Mouse (Mus musculus) liver, postnatal 0 days (tissue): ENCODE measurements around the gene Dusp18. TPM values are rescaled to one million over a fixed set of nuclear protein-coding genes. Genes with fewer than 3 reads are reported as not detected.

Experiments
- ATAC-seq: fragments of 200-750 bp; cut with Nextera tagmentation; 2 replicates; pipeline ENCODE4 v1.8.0; 2017; ENCODE audit warnings: mild to moderate bottlenecking, moderate library complexity
- DNase-seq: peaks from one replicate; pipeline ENCODE4 v3.0.0-alpha.2; 2016
- H3K27ac ChIP-seq: fragments of 300-500 bp; sonication (generic); 2 replicates; pipeline ENCODE4 v1.5.1; 2014; ENCODE audit warnings: antibody characterized with exemption, moderate library complexity, mild to moderate bottlenecking, low read depth
- H3K27me3 ChIP-seq: fragments of 300-500 bp; sonication (generic); 2 replicates; pipeline ENCODE4 v1.6.1; 2014; ENCODE audit warnings: low read length, control low read depth, mixed read lengths; ENCODE audit not compliant: insufficient read depth
- H3K36me3 ChIP-seq: fragments of 300-500 bp; sonication (generic); replicated peaks from 2 replicates; pipeline ENCODE4 v1.6.1; 2014; ENCODE audit warnings: mild to moderate bottlenecking, control low read depth, low read length, moderate library complexity, mixed read lengths; ENCODE audit not compliant: insufficient read depth
- H3K4me1 ChIP-seq: fragments of 300-500 bp; sonication (generic); 2 replicates; pipeline ENCODE4 v1.6.1; 2014; ENCODE audit warnings: antibody characterized with exemption, mild to moderate bottlenecking, control low read depth; ENCODE audit not compliant: insufficient read depth
- H3K4me2 ChIP-seq: fragments of 300-500 bp; sonication (generic); 2 replicates; pipeline ENCODE4 v1.6.1; 2014; ENCODE audit warnings: low read depth, mild to moderate bottlenecking, low read length, moderate library complexity, mixed read lengths
- H3K4me3 ChIP-seq: fragments of 300-500 bp; sonication (generic); 2 replicates; pipeline ENCODE4 v1.5.1; 2014; ENCODE audit warnings: low read depth, low read length
- H3K9ac ChIP-seq: fragments of 300-500 bp; sonication (generic); replicated peaks from 2 replicates; pipeline ENCODE4 v1.6.1; 2014; ENCODE audit warnings: mild to moderate bottlenecking, moderate library complexity
- H3K9me3 ChIP-seq: fragments of 300-500 bp; sonication (generic); 2 replicates; pipeline ENCODE4 v1.6.1; 2016; ENCODE audit warnings: mild to moderate bottlenecking, control low read depth, low read length, mixed read lengths
- CTCF ChIP-seq: sonication (generic); IDR thresholded peaks from 2 replicates; pipeline ENCODE4 v1.5.1; 2016; ENCODE audit warnings: antibody characterized with exemption, low read depth
- EP300 ChIP-seq: IDR thresholded peaks from 2 replicates; pipeline ENCODE4 v1.6.1; 2016; ENCODE audit warnings: antibody characterized with exemption, low read depth, mild to moderate bottlenecking
- WGBS: fragments of 180-500 bp; shearing (Covaris S2); extraction: QIAGEN DNeasy Blood & Tissue Kit; methylation state at CpG from one replicate; pipeline ENCODE4 v1.1.7; 2014; ENCODE audit not compliant: insufficient replicate concordance; 5-methylcytosine and 5-hydroxymethylcytosine counted together
- polyA plus RNA-seq: library from polyadenylated mRNA; unstranded; fragments of >200 nt; fragmentation: Nextera tagmentation; extraction: Ambion mirVana; gene quantifications from 2 replicates; pipeline ENCODE4 v1.2.1, GENCODE M21; 2015

The Dusp18 gene
- polyA plus RNA-seq, 1 experiment from 2014 or later: 0.27 TPM

DNA sequence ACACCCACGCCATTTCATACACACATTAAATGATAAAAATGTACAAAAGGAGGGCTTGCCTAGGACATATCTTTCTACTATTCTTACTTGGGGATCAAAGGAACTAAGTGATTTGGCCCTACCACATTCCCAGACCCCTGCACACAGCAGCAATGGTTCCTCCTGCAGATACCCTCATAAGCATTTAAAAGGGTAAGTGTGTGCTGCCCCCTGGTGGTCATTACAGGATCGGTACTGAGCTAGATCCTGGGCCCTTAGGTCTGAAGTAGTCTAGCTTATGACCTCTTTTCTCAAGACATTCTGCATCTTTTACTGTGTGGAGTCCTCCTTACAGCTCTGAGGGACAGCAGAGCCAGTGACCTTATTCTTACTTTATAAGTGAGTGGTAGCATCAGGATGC, 15.2 kb upstream of the Dusp18 start:
- Histone ChIP-seq H3K4me3 (no peak overlapping the region), H3K9ac (no peak overlapping the region), H3K27me3 (no peaks in the 10 kb centered on the region), H3K9me3 (no peaks in the 10 kb centered on the region), H3K4me2 (no peak overlapping the region), H3K27ac (no peak overlapping the region), H3K4me1 (no peaks in the 10 kb centered on the region), H3K36me3 (no peaks in the 10 kb centered on the region)
- 38% methylated on average over 2 of the region's 2 CpGs for WGBS
- ATAC-seq: no peak
- TF ChIP-seq CTCF (peak; percentile 91), EP300 (no peak)
- DNase-seq: peak; percentile 75

DNA sequence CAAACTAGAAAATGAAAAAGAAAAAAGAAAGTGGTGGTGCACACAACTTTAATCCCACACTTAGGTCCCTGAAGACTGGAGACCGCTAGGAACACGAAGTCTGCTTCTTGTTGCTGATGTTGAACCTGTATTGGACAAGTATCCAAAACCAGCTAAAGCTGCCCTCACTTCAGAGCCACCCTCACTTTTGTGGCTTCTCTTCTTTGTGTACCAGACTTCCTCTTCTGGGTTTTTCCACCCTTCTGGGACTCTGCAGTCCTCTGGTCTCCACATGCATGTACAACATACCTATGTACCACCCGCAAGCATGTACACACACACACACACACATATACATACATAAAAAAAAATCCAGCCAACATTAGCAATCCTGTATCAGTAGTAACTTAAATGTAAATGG, 11.3 kb upstream of the Dusp18 start:
- no peak overlapping the region for H3K9ac ChIP-seq
- DNase-seq (no peak), ATAC-seq (no peak)
- no peaks in the 10 kb centered on the region for H3K4me1 ChIP-seq
- no peak overlapping the region for H3K27ac ChIP-seq
- H3K27me3 ChIP-seq: no peaks in the 10 kb centered on the region
- no peak overlapping the region for H3K4me2 ChIP-seq
- TF ChIP-seq EP300 (no peak), CTCF (no peak)
- H3K4me3 ChIP-seq: no peak overlapping the region
- no peaks in the 10 kb centered on the region for H3K36me3 ChIP-seq
- no peaks in the 10 kb centered on the region for H3K9me3 ChIP-seq
- WGBS: 66% methylated on average over 3 of the region's 3 CpGs

DNA sequence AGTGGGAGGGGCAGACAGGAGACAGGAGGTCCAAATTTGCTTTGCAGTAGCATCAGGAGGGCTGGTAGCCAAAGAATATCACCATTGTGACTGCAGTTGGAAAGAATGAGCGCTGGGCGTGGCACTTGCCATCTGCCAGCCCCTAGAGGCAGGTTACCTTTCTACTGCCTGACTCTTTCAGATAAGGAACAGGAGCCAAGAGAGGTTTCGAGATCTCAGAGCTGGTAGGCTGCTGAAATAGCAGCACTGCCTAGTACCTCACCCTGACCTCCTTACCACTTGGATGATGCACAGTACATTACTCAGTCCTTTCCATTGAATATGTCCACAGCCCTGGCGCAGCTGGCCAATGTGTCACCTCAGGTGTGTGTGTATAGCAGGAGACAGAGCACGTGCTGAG, 7.7 kb upstream of the Dusp18 start:
- Histone ChIP-seq H3K36me3 (no peaks in the 10 kb centered on the region), H3K4me3 (no peak overlapping the region), H3K4me2 (no peak overlapping the region), H3K27ac (no peak overlapping the region), H3K9ac (no peak overlapping the region), H3K4me1 (no peaks in the 10 kb centered on the region), H3K9me3 (no peaks in the 10 kb centered on the region), H3K27me3 (no peaks in the 10 kb centered on the region)
- TF ChIP-seq EP300 (no peak), CTCF (no peak)
- DNase-seq (no peak), ATAC-seq (peak; percentile 62)
- WGBS: 65% methylated on average over 5 of the region's 5 CpGs

DNA sequence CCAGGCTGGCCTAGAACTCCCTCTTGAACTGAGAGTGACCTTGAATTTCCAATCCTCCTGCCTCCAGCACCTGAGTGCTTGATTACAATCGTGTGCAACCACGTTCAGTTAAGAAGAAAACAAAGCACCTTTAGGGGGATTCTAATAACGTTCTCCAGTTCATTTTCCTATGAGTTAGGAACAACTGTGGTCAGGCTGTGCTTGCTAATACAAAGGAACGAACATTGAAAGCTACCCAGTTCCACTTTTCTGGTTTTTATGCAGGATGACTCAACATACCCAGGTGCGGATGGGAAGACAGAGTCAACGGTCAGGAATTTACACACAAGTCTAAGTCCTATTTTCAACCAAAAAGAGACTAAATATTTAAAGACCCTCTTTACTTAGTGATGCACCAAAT, 1.1 kb upstream of the Dusp18 start:
- H3K4me1 ChIP-seq: peaks cover 11% of the 10 kb centered on the region
- H3K27ac ChIP-seq: no peak overlapping the region
- H3K4me2 ChIP-seq: no peak overlapping the region
- TF ChIP-seq CTCF (no peak), EP300 (no peak)
- DNase-seq (no peak), ATAC-seq (no peak)
- H3K4me3 ChIP-seq: no peak overlapping the region
- H3K9ac ChIP-seq: no peak overlapping the region
- H3K27me3 ChIP-seq: no peaks in the 10 kb centered on the region
- no peaks in the 10 kb centered on the region for H3K9me3 ChIP-seq
- WGBS: 66% methylated on average over 6 of the region's 6 CpGs
- no peaks in the 10 kb centered on the region for H3K36me3 ChIP-seq

DNA sequence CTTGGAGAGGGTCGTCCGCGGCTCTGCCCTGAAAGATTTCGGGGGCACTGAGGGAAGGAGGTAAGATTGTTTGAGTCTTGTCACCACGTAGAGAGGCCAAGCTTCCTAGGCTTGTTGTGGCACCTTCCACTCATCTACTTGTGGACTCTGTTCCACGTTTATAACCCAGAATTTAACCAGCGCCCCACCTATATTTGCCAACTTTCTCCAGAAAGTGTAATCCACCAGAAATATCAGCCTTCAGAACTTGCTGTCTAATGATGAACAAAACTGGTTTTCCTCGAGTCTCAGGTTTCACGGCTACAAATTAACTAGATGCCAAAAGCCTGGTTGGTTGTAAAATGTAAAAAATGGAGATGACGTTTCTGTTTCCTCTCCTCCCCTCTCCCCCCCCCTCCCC, 418 bp downstream of the Dusp18 start:
- Histone ChIP-seq H3K27ac (no peak overlapping the region), H3K4me3 (peak overlapping the region; percentile 45), H3K27me3 (no peaks in the 10 kb centered on the region), H3K36me3 (no peaks in the 10 kb centered on the region), H3K4me2 (peak overlapping the region; percentile 78), H3K9ac (no peak overlapping the region), H3K4me1 (peaks cover 11% of the 10 kb centered on the region), H3K9me3 (no peaks in the 10 kb centered on the region)
- DNase-seq (no peak), ATAC-seq (no peak)
- WGBS: 3% methylated on average over 10 of the region's 10 CpGs
- TF ChIP-seq CTCF (no peak), EP300 (no peak)

DNA sequence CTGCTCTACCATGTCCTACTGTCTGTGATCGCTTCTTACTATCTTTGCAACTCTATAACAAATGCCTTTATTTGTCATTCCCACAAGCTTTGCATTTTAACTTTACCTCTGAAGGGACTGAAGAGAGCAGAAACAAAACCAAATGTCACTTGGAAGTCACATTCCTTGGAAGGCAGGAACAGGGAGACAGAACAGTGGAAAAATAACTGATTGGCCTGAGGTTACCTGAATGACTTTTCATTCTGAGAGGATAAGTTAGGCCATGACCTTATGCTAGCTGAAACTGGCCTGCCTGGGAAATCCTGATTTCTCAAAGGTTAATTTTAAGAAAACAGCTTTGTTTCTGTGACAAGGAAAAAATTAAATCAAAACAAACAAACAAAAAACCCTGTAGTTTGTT, 893 bp downstream of the Dusp18 start:
- WGBS: 78% methylated on average over 1 of the region's 1 CpGs
- Histone ChIP-seq H3K4me2 (no peak overlapping the region), H3K9me3 (no peaks in the 10 kb centered on the region), H3K27me3 (no peaks in the 10 kb centered on the region), H3K4me3 (no peak overlapping the region), H3K4me1 (peaks cover 11% of the 10 kb centered on the region), H3K9ac (no peak overlapping the region), H3K27ac (no peak overlapping the region), H3K36me3 (no peaks in the 10 kb centered on the region)
- TF ChIP-seq EP300 (no peak), CTCF (no peak)
- ATAC-seq (no peak), DNase-seq (no peak)

DNA sequence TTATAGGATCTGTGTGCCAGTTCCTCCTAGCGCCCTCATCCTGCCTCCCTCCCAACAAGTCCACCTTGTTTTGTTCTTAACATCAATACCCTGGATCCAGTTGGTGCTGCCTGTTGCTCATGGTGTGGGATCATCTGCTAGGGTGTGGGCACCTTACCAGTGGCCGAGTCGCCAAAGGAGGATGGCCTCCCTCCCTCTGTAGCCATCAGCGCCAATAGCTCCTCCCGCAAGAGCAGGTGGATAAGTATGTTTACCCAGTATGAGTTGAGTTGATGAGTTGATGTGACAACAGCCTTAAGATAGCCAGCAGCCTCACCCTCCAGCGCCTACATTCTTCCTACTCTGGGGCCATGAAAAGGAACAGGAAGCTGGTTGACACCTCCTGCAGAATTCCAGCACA, 5.3 kb downstream of the Dusp18 start:
- Histone ChIP-seq H3K4me3 (no peak overlapping the region), H3K27me3 (no peaks in the 10 kb centered on the region), H3K9me3 (no peaks in the 10 kb centered on the region), H3K27ac (no peak overlapping the region), H3K4me2 (no peak overlapping the region), H3K9ac (no peak overlapping the region), H3K36me3 (no peaks in the 10 kb centered on the region), H3K4me1 (peaks cover 2% of the 10 kb centered on the region; the same call in 1 of the 2 replicates)
- 73% methylated on average over 6 of the region's 6 CpGs for WGBS
- DNase-seq (no peak), ATAC-seq (no peak)
- TF ChIP-seq CTCF: no peak
- no peak for TF ChIP-seq EP300
